Mouse (Mus musculus): ENCODE data around the gene Terb1. TPM values are rescaled to one million over a fixed set of nuclear protein-coding genes. Genes with fewer than 3 reads are reported as not detected.
A peak's percentile ranks its signal among the peaks of the same experiment; 100 is the strongest.

Terb1 gene
- total RNA-seq (2017): 0.21 TPM in 1 of 3 replicates, not detected in the others

DNA sequence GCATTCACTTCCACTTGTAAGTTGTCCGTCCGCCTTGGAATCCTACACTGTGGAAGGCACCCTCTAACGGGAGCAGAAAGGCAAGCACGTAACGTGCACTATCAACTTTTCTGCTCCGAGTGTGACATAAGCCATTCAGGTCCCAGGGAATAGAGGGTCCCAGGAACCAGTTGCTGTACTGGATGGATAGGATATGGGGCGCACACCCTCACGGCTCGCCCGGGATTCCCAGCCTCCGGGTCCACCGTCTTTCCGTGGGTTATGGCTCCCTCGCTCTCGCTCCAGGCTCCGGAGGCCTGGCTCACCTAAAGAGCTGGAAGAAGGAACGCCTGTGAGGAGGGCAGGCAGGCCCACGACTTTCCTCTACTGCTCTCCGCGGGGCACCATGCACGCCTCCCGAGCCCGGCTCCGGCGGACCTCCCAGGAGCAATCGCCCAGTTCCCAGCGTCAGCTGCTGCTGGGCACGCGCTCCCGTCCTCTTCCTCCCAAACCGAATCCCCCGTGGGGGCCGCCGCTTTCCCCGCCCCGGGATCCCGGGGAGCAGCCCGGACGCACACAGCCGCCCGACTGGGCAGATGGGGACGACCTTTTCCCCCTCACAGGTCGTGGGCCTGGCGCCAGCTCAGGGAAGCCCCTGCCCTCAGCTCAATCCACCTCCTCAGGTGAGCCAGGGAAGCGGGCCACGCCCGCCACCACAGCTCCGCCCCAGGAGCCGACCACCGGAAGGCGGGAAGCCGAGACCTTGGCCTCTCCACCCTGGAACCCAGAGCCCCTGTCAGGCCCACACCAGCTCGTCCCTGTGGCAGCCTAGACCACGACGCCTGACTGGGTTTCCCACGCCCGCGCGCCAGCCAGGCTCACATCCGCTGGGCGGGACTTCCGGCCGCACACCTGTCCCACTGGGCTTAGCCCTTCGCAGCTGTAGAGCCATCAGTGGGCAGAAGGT is at the start of gene Terb1:
Terb1 (minus strand) TSS at position 850 of the 946 bp plus-strand sequence.
- no peak for ATAC-seq (replicated peaks; ENCODE audit: insufficient number of reproducible peaks, low FRiP score, low TSS enrichment, poor library complexity, severe bottlenecking)

DNA sequence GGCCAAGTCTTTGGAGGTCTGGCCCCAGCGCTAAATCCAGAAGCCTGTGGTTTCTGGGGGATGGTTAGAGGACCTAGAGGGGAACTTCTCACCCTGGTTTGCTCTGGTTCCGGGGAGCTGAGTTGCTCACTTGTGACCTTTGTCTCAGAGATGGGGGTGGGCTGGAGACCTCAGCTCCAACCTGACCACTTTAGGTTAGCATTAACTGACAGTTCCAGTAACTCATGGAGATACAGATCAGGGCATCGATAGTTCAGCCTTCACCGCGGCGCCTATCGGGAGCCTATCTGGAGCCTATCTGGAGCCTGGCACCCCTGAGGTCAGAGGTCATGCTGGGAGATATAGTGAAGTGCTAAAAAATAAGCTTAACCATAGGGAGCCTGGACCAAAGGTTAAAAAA is 47.5 kb upstream of the Terb1 start:
- no peak for ATAC-seq (replicated peaks; ENCODE audit: insufficient number of reproducible peaks, low FRiP score, low TSS enrichment, poor library complexity, severe bottlenecking)

DNA sequence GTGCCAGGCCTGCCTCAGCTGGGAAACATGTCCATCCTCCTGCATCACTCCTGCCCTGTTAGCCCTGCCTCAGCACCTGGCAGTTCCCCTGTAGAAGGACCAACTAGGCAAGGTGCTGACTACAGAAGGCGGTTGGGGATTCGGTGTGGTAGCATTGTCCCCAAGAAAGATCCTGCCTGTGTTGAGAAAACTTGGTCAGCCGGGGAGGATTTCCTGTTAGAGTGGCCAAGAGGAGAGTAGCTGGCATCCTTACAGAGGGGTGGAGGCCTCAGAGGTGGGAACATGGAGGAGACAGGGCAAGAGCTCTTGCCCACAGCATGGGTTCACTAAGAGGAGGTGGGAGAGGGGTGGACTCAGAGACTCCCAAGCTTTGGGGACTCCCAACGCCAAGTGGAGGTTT is 45.5 kb upstream of the Terb1 start:
- no peak for ATAC-seq (replicated peaks; ENCODE audit: insufficient number of reproducible peaks, low FRiP score, low TSS enrichment, poor library complexity, severe bottlenecking)

DNA sequence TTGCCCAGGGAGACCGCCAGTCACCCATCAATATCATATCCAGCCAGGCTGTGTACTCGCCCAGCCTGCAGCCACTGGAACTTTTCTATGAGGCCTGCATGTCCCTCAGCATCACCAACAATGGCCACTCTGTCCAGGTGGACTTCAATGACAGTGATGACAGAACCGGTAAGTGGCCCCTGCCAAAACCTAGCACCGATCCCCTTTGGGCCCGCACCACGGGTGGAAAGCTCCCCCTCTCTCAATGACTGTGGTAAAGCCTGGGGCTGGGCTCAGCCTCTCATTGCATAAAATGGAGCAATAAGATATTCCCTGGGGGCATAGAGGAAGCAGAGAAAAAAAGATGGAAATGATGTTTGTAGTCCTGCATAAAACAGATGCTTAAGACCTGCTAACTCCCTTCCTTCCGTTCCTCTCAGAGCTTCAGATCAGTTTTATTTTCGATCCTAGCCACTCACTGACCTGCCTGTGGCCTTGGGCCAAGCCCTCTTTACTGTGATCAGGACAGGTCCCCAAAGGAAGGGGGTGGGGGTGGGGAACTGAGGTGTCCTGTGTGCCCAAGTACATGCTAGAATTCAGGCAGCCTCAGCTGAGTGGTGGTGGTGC is 33.8 kb upstream of the Terb1 start:
- ATAC-seq (replicated peaks; ENCODE audit: insufficient number of reproducible peaks, low FRiP score, low TSS enrichment, poor library complexity, severe bottlenecking): no peak

GRCm38 (mm10) chr8:104542160-104542559 is 32.5 kb upstream of the Terb1 start:
- ATAC-seq (replicated peaks; ENCODE audit: insufficient number of reproducible peaks, low FRiP score, low TSS enrichment, poor library complexity, severe bottlenecking): no peak

- ATAC-seq (replicated peaks; ENCODE audit: insufficient number of reproducible peaks, low FRiP score, low TSS enrichment, poor library complexity, severe bottlenecking): no peak
These were observed 31.8 kb upstream of the Terb1 start for GRCm38 (mm10) chr8:104541515-104541880.

- ATAC-seq (replicated peaks; ENCODE audit: insufficient number of reproducible peaks, low FRiP score, low TSS enrichment, poor library complexity, severe bottlenecking): no peak
These were observed 31.2 kb upstream of the Terb1 start for GRCm38 (mm10) chr8:104540710-104541514.

- ATAC-seq (replicated peaks; ENCODE audit: insufficient number of reproducible peaks, low FRiP score, low TSS enrichment, poor library complexity, severe bottlenecking): no peak
These were observed 30.5 kb upstream of the Terb1 start for GRCm38 (mm10) chr8:104540238-104540637.

- ATAC-seq (replicated peaks; ENCODE audit: insufficient number of reproducible peaks, low FRiP score, low TSS enrichment, poor library complexity, severe bottlenecking): no peak
These were observed 29.9 kb upstream of the Terb1 start for GRCm38 (mm10) chr8:104539566-104539965.

DNA sequence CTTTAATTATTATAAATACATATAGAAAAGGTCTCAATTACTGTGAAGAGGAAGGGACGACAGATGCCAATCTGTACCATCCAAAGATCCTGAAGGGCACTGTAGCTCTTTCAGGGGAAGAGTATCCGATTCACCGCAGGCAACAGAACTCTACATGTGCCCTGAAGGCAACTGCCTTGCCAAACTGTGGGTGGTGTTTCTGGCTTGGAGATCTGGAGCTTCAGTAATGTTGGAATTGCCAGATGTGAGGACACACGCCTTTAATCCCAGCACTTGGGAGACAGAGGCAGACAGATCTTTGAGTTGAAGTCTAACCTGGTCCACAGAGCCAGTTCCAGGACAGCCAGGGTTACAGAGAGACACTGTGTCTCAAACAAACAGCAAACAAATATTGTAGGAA is 29.2 kb upstream of the Terb1 start:
- no peak for ATAC-seq (replicated peaks; ENCODE audit: insufficient number of reproducible peaks, low FRiP score, low TSS enrichment, poor library complexity, severe bottlenecking)

DNA sequence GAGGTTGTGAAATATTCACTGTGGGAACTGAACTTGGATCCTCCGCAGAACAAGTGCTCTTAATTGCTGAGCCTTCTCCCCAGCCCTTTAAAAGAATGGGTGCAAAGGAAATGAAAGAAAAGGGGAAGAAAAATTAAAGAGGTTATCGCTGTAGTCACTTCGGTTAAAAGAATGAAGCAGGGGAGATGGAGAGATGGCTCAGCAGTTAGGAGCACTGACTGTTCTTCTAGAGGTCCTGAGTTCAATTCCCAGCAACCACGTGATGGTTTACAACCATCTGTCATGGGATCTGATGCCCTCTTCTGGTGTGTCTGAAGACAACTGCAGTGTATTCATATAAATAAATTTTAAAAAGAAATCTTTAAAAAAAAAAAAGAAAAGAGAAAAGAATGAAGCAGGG is 26.3 kb upstream of the Terb1 start:
- no peak for ATAC-seq (replicated peaks; ENCODE audit: insufficient number of reproducible peaks, low FRiP score, low TSS enrichment, poor library complexity, severe bottlenecking)

DNA sequence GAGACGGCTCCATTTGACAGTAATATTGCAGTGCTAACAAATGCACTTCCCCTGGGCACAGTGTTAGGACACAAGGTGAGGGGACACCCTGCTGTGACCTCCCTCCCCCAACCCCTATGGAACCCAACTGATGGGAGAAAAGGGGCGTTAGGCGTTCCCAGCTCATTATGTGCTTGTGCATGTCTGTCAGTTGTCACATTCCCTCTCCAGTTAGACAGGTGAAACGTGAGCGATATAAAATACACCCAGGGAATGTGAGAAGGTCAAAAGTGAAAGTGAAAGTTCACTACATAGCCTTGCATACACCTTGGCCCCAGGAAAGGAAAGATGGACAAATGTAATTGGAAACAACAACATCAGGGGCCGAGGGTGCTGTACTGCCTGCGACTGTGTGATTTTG is 25.7 kb upstream of the Terb1 start:
- ATAC-seq (replicated peaks; ENCODE audit: insufficient number of reproducible peaks, low FRiP score, low TSS enrichment, poor library complexity, severe bottlenecking): no peak

- peak; percentile 25; the same call in 1 of the 2 replicates for ATAC-seq (replicated peaks; ENCODE audit: insufficient number of reproducible peaks, low FRiP score, low TSS enrichment, poor library complexity, severe bottlenecking)
These were observed 25.1 kb upstream of the Terb1 start for GRCm38 (mm10) chr8:104534779-104535141.

DNA sequence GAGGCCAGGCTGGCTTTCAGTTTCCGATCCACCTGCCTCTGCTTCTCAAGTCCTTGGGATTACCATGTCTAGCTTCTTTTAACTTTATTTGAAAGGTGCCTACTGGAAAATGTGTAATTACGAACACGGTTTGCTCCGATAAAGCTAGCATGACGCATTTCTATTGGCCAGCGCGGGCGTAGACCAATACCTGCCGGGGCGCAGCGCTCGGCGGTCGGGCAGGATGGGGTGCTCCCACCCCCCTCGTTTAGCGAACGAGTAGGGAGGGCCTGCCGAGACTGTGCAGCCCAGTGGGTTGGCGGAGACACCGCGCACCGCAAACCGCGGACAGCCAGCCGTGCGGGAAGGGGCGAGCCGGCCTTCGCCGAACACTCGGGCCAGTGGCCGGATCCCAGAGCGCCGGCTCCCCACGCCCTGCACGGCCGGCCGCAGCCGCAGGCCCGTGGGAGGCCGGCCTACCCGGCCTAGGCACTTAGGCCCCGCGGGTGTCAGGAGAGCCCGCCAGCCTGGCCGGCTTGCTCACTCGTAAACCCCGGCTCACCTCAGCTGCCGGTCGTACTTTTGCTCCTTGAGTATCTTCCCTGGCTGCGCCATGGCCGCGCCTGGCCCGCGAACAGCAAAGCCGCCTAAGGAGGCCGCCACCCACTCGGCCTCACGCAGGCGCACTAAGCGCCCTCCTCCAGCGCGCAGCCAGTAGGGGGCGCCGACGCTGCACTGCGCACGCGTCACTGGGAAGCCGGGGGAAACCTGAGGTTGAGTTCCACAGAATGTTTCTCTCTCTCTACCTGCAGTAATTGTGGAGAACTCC is 24.5 kb upstream of the Terb1 start, which contains the start of the genes Nae1 and Car7:
Nae1 (minus strand) TSS at position 667 of the 808 bp plus-strand sequence.
Car7 (plus strand) TSS at position 719 of the 808 bp plus-strand sequence.
- peak; percentile 88 for ATAC-seq (replicated peaks; ENCODE audit: insufficient number of reproducible peaks, low FRiP score, low TSS enrichment, poor library complexity, severe bottlenecking)

GRCm38 (mm10) chr8:104533551-104533950 is 23.8 kb upstream of the Terb1 start:
- no peak for ATAC-seq (replicated peaks; ENCODE audit: insufficient number of reproducible peaks, low FRiP score, low TSS enrichment, poor library complexity, severe bottlenecking)

DNA sequence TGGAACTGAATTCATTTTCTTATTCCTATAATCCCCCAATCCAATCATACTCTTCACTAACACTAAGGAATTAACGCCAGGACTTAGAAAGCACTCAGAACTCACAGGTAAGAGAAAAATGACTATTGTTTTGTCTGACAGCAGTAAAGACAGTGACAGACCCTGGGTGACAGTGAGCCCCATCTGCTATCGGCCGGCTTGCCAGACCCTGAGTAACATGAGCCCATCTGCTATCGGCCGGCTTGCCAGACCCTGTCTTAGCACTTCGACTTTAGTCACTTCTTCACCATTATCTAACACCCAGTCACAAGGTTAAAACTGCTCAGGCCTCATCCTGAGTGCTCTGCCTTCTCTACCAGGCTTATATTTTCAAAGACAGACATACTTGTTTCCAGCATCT is 20.0 kb upstream of the Terb1 start:
- no peak for ATAC-seq (replicated peaks; ENCODE audit: insufficient number of reproducible peaks, low FRiP score, low TSS enrichment, poor library complexity, severe bottlenecking)

GRCm38 (mm10) chr8:104517872-104518271 is 8.2 kb upstream of the Terb1 start:
- ATAC-seq (replicated peaks; ENCODE audit: insufficient number of reproducible peaks, low FRiP score, low TSS enrichment, poor library complexity, severe bottlenecking): no peak

- no peak for ATAC-seq (replicated peaks; ENCODE audit: insufficient number of reproducible peaks, low FRiP score, low TSS enrichment, poor library complexity, severe bottlenecking)
These were observed 424 bp upstream of the Terb1 start for GRCm38 (mm10) chr8:104510134-104510533.

Data from monocyte, adult 5-6 weeks (primary cell).